Mouse (Mus musculus): ENCODE measurements around the gene Prkar1a. TPM values are rescaled to one million over a fixed set of nuclear protein-coding genes. Genes with fewer than 3 reads are reported as not detected.
A peak's percentile ranks its signal among the peaks of the same experiment; 100 is the strongest.

Gene Prkar1a
- total and polyA plus RNA-seq, 3 experiments, result 169 to 378 (median 363) TPM

DNA sequence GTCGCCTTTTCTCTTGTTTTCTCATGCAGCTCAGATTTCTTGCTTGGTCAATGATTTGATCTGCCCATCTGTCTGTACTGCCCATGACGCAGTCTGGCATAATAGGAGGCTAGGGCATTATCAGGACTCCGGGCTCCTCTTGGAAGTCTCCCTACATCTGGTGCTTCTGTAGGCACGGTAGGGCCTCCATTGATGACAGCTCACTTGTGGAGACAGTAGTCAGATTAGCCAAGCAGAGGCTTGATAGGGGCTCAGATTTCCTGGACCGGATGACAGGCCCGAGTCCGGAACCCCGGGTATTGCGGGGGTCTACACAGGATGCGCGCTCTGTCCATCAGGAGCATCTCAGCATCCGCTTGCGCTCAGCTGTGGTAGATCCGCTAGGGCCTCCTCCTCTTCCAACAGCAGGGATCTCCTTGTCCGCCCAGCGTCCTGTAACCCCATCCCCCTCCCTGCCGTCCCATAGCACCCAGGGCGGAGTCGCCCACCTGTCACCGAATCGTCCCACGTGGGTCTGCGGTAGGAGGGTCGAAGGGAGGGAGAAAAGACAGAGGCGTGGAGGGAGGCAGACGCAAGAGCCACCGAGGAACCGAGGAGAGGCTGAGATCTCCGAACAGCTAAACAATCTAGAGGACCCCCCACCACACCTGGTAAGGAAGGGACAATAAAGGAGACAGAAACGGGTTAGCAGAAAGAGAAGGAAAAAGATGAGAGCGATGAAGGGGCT, 933 bp downstream of the Prkar1a start:
- no peak for TF ChIP-seq CTCF (IDR thresholded peaks at IDR 0.05)
- peak; percentile 64 for TF ChIP-seq POLR2A (IDR thresholded peaks at IDR 0.05; ENCODE audit: insufficient read depth, low read depth, low read length)
- Histone ChIP-seq H3K79me2 (replicated peaks; ENCODE audit: control insufficient read depth, insufficient read depth, low read length) (peaks cover 3% of the 10 kb centered on the region), H3K36me3 (ENCODE audit: control insufficient read depth, insufficient read depth, low read length) (peaks cover 21% of the 10 kb centered on the region), H3K27ac (peak overlapping the region; percentile 99), H3K4me3 (peak overlapping the region; percentile 90), H3K9ac (ENCODE audit: low read depth, low read length) (peak overlapping the region; percentile 36), H3K4me1 (ENCODE audit: control insufficient read depth, insufficient read depth, low read length) (peaks cover 22% of the 10 kb centered on the region), H3K27me3 (ENCODE audit: control insufficient read depth, insufficient read depth, low read length) (no peaks in the 10 kb centered on the region)
- intact Hi-C loops (cut with DNase I), result loop anchor here (2.0 to 5.0 kb wide), 2 partner anchors 27 to 38 kb away; partner anchors contain the start of gene Wipi1
- 2% methylated on average over 31 of the region's 31 CpGs for WGBS
- peak; percentile 81 to 85 for DNase-seq

DNA sequence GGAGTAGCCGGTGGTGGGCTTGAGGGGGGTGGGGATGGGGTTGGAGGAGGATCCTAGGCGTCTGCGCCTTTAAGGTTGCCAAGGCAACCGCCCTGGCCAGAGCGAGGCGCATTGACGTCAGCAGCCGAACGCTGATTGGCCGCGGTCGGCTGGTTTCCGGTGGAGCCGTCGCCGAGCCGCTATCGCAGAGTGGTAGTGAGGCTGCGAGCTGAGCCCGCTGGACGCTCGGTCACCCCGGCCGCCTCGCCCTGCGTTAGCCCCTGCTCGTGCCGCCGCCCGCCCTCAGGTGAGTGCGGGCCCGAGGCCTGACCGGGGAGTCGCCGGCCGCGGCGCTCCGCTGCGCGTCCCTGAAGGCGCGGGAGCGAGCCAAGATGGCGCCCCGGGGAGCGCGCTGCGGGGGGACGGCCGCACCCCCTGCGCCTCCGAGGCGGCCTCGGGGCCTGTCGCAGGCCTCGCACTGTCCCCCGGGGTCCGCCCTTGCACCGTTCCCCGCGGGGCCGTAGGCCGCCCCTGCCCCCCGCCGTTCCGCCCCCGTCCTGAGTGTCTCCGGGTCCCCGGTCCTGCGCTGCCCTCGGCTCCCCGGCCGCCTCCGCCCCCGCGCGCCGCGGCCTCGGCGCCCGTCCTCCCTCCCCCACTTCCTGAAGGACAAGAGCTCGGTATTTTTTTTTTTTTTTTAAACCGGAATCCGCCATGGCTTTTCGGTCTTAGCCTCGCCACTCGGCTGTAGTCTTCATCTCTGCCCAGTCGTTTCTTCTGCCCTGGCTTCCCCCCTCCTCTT, 1.8 kb downstream of the Prkar1a start:
- TF ChIP-seq POLR2A (IDR thresholded peaks at IDR 0.05; ENCODE audit: insufficient read depth, low read depth, low read length) (peak; percentile 91), EP300 (IDR thresholded peaks at IDR 0.05; ENCODE audit: insufficient read depth, low read depth, low read length) (0 out of 2 replicates have a peak, but pooled peaks have one; percentile 31), CTCF (IDR thresholded peaks at IDR 0.05) (no peak)
- H3K4me3 ChIP-seq, result peak overlapping the region; percentile 90
- DNase-seq, result peak; percentile 96
- WGBS, result under 1% methylated on average over 90 of the region's 90 CpGs
- peaks cover 3% of the 10 kb centered on the region for H3K79me2 ChIP-seq (replicated peaks; ENCODE audit: control insufficient read depth, insufficient read depth, low read length)
- peak overlapping the region; percentile 97 for H3K9ac ChIP-seq (ENCODE audit: low read depth, low read length)
- H3K4me1 ChIP-seq (ENCODE audit: control insufficient read depth, insufficient read depth, low read length), result peaks cover 22% of the 10 kb centered on the region
- intact Hi-C loops (cut with DNase I), result loop anchor here (2.0 to 5.0 kb wide), 2 partner anchors 28 to 39 kb away; partner anchors contain the start of gene Wipi1
- peak overlapping the region; percentile 99 for H3K27ac ChIP-seq
- H3K36me3 ChIP-seq (ENCODE audit: control insufficient read depth, insufficient read depth, low read length), result peaks cover 29% of the 10 kb centered on the region
- no peaks in the 10 kb centered on the region for H3K27me3 ChIP-seq (ENCODE audit: control insufficient read depth, insufficient read depth, low read length)

DNA sequence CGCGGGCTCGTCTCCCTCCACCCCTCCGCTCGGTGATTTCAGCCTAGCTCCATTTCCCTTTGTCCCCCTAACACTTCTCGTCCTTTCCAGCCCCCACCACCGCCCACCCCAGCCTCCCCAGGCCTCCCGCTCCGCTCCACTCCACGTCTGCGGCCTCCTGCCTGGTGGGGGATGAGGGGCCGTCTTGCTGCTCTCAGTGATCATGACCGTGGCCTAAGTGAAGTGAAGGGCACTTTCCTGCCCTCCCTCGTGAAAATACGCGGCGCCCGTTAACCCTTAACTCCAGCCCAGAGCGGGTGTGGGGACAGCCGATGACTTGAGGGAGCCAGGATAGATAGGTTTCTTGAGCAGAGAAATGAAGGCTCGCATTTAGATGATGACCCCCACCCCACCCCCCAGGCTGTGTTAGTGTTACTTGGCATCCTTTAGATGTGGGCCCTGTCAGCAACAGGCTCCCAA, 2.4 kb downstream of the Prkar1a start:
- H3K36me3 ChIP-seq (ENCODE audit: control insufficient read depth, insufficient read depth, low read length), result peaks cover 35% of the 10 kb centered on the region
- no peak for TF ChIP-seq CTCF (IDR thresholded peaks at IDR 0.05)
- TF ChIP-seq POLR2A (IDR thresholded peaks at IDR 0.05; ENCODE audit: insufficient read depth, low read depth, low read length), result no peak
- no peak for TF ChIP-seq EP300 (IDR thresholded peaks at IDR 0.05; ENCODE audit: insufficient read depth, low read depth, low read length)
- H3K27me3 ChIP-seq (ENCODE audit: control insufficient read depth, insufficient read depth, low read length), result no peaks in the 10 kb centered on the region
- H3K79me2 ChIP-seq (replicated peaks; ENCODE audit: control insufficient read depth, insufficient read depth, low read length), result peaks cover 6% of the 10 kb centered on the region
- peak; percentile 39 to 55 for DNase-seq
- H3K4me3 ChIP-seq, result peak overlapping the region; percentile 90
- WGBS, result under 1% methylated on average over 21 of the region's 21 CpGs
- intact Hi-C loops (cut with DNase I), result loop anchor here (2.0 to 5.0 kb wide), 3 partner anchors 15 to 39 kb away; partner anchors contain the start of gene Wipi1
- peak overlapping the region; percentile 97 for H3K9ac ChIP-seq (ENCODE audit: low read depth, low read length)
- H3K27ac ChIP-seq, result peak overlapping the region; percentile 99
- peaks cover 25% of the 10 kb centered on the region for H3K4me1 ChIP-seq (ENCODE audit: control insufficient read depth, insufficient read depth, low read length)

DNA sequence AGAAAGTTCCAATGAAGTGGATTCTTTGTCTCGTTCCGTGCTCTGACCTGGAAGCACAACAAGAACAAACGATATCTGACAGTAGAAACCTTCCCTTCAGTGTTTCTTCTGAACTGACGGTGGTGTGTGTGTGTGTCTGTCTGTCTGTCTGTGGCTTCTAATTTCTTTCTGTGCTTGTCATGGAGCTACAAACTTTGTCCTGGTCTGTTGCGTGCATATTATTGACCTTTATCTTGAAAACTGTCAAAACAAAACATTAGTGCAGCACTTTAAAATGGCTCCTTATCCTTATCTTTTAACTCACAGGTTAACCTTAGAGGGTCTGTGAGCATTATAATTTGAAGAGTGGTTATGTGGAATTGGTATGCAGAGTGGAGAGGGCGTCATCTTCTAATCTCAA, 3.3 kb downstream of the Prkar1a start:
- H3K27ac ChIP-seq, result peak overlapping the region; percentile 99
- H3K9ac ChIP-seq (ENCODE audit: low read depth, low read length), result peak overlapping the region; percentile 57; the same call in 1 of the 2 replicates
- 8% methylated on average over 6 of the region's 6 CpGs for WGBS
- no peak for TF ChIP-seq EP300 (IDR thresholded peaks at IDR 0.05; ENCODE audit: insufficient read depth, low read depth, low read length)
- no peak for TF ChIP-seq POLR2A (IDR thresholded peaks at IDR 0.05; ENCODE audit: insufficient read depth, low read depth, low read length)
- no peak for TF ChIP-seq CTCF (IDR thresholded peaks at IDR 0.05)
- H3K79me2 ChIP-seq (replicated peaks; ENCODE audit: control insufficient read depth, insufficient read depth, low read length), result peaks cover 8% of the 10 kb centered on the region
- intact Hi-C loops (cut with DNase I), result loop anchor here (2.0 to 5.0 kb wide), 2 partner anchors 14 to 40 kb away; partner anchors contain the start of gene Wipi1
- H3K4me3 ChIP-seq, result peak overlapping the region; percentile 90
- no peak for DNase-seq
- H3K27me3 ChIP-seq (ENCODE audit: control insufficient read depth, insufficient read depth, low read length), result no peaks in the 10 kb centered on the region
- peaks cover 40% of the 10 kb centered on the region for H3K36me3 ChIP-seq (ENCODE audit: control insufficient read depth, insufficient read depth, low read length)
- peaks cover 25% of the 10 kb centered on the region for H3K4me1 ChIP-seq (ENCODE audit: control insufficient read depth, insufficient read depth, low read length)

DNA sequence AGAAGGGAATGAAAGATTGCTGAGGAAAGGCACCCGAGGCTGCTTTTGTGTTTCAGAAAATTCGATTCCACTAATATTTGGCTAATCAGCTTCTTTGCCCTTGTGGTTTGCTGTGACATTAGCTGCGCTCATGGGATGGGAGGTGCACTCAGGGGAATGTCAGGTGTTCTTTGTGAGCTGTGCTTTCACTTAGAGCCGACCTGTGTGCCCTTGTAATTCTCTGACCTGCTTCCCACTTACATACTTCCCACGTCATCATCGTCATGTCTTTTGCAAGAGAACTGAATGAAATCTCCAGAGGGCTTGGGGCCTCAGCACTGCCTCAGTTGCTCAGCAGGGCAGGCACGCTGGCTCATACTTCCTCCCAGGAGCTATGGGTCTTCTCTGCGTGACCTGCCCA, 4.0 kb downstream of the Prkar1a start:
- H3K4me3 ChIP-seq, result peak overlapping the region; percentile 90
- peak overlapping the region; percentile 37; the same call in 1 of the 2 replicates for H3K9ac ChIP-seq (ENCODE audit: low read depth, low read length)
- no peaks in the 10 kb centered on the region for H3K27me3 ChIP-seq (ENCODE audit: control insufficient read depth, insufficient read depth, low read length)
- 19% methylated on average over 8 of the region's 8 CpGs for WGBS
- peak overlapping the region; percentile 99 for H3K27ac ChIP-seq
- H3K4me1 ChIP-seq (ENCODE audit: control insufficient read depth, insufficient read depth, low read length), result peaks cover 25% of the 10 kb centered on the region
- peaks cover 8% of the 10 kb centered on the region for H3K79me2 ChIP-seq (replicated peaks; ENCODE audit: control insufficient read depth, insufficient read depth, low read length)
- H3K36me3 ChIP-seq (ENCODE audit: control insufficient read depth, insufficient read depth, low read length), result peaks cover 40% of the 10 kb centered on the region
- DNase-seq, result no peak
- TF ChIP-seq EP300 (IDR thresholded peaks at IDR 0.05; ENCODE audit: insufficient read depth, low read depth, low read length), result 0 out of 2 replicates have a peak, but pooled peaks have one; percentile 16
- TF ChIP-seq CTCF (IDR thresholded peaks at IDR 0.05), result no peak
- intact Hi-C loops (cut with DNase I), result loop anchor here (2.0 to 5.0 kb wide), 2 partner anchors 14 to 41 kb away; partner anchors contain the start of gene Wipi1
